Mouse (Mus musculus) olfactory bulb, adult 2 months (tissue): ENCODE measurements at regions not wholly inside any gene's neighbourhood (a gene's known extent, or its start where the extent isn't known, plus 50 kb on each side); places are given as distances from the start of the nearest gene placed in this dataset.

Experiments used
- H3K27ac ChIP-seq: fragments of 200-500 bp; 2 replicates; pipeline ENCODE4 v1.5.1; 2012; ENCODE audit warnings: low read depth, low read length; ENCODE audit not compliant: insufficient read depth
- H3K4me1 ChIP-seq: fragments of 200-500 bp; 2 replicates; pipeline ENCODE4 v1.6.1; 2012; ENCODE audit warnings: low read length; ENCODE audit not compliant: control insufficient read depth, insufficient read depth
- H3K4me3 ChIP-seq: fragments of 200-500 bp; 2 replicates; pipeline ENCODE4 v1.5.1; 2012; ENCODE audit warnings: mild to moderate bottlenecking, low read depth, low read length, moderate library complexity; ENCODE audit not compliant: insufficient read depth
- CTCF ChIP-seq: fragments of 200-500 bp; IDR thresholded peaks from 2 replicates; pipeline ENCODE4 v1.5.1; 2012; ENCODE audit warnings: low read depth, mild to moderate bottlenecking, low read length, moderate library complexity; ENCODE audit not compliant: insufficient read depth
- POLR2A ChIP-seq: fragments of 200-500 bp; IDR thresholded peaks from 2 replicates; pipeline ENCODE4 v1.6.1; 2012; ENCODE audit warnings: mild to moderate bottlenecking, low read depth, low read length, moderate library complexity; ENCODE audit not compliant: insufficient read depth
- WGBS: fragments of 180-500 bp; shearing (Covaris S2); methylation state at CpG from one replicate; pipeline ENCODE4 v1.1.7; 2018; 5-methylcytosine and 5-hydroxymethylcytosine counted together

GRCm38 (mm10) chrX:9738904-9739303, 76.1 kb upstream of the Dynlt3 start:
- no peak for TF ChIP-seq CTCF
- no peak for TF ChIP-seq POLR2A
- Histone ChIP-seq H3K4me1 (no peaks in the 10 kb centered on the region), H3K4me3 (no peak overlapping the region), H3K27ac (no peak overlapping the region)
- WGBS, result 92% methylated on average over 2 of the region's 2 CpGs

DNA sequence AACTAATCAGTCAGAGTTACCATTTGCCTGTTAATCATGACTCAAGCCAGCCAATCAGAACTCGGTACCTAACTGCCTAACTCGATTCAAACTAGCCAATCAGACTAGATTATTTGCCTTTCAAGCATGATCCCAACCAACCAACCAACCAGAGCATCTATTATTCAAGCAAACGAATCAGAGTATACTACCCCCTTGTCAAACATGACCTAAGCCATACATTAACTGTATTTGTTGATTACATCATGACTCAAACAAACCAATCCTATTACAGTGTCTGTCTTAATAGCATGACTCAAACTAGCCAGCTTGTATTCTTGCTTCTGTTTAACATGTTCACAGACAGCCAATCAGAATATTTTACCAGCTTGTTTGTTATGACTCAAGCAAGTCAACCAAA, 79.7 kb upstream of the Dynlt3 start:
- Histone ChIP-seq H3K27ac (no peak overlapping the region), H3K4me1 (peaks cover 3% of the 10 kb centered on the region; the same call in 1 of the 2 replicates), H3K4me3 (no peak overlapping the region)
- WGBS, result 83% methylated on average over 3 of the region's 3 CpGs
- TF ChIP-seq POLR2A, result no peak
- TF ChIP-seq CTCF, result no peak

- TF ChIP-seq POLR2A (no peak), CTCF (no peak)
- peak overlapping the region; percentile 30 for H3K4me3 ChIP-seq
- no peak overlapping the region for H3K27ac ChIP-seq
- 17% methylated on average over 27 of the region's 27 CpGs for WGBS
- peaks cover 6% of the 10 kb centered on the region; the same call in 1 of the 2 replicates for H3K4me1 ChIP-seq
These were observed 84.6 kb upstream of the Dynlt3 start for GRCm38 (mm10) chrX:9747305-9747938.

GRCm38 (mm10) chrX:9752954-9753572, 90.3 kb upstream of the Dynlt3 start:
- H3K4me3 ChIP-seq, result no peak overlapping the region
- WGBS, result 73% methylated on average over 5 of the region's 5 CpGs

GRCm38 (mm10) chrX:9769540-9769939, 77.2 kb upstream of the Hypm start:
- Histone ChIP-seq H3K4me1 (no peaks in the 10 kb centered on the region), H3K4me3 (no peak overlapping the region), H3K27ac (no peak overlapping the region)
- TF ChIP-seq CTCF (no peak), POLR2A (no peak)

More at GRCm38 (mm10) chrX:9752954-9753572, 90.3 kb upstream of the Dynlt3 start:
- TF ChIP-seq CTCF, result no peak
- no peak for TF ChIP-seq POLR2A
- H3K4me1 ChIP-seq, result no peaks in the 10 kb centered on the region
- H3K27ac ChIP-seq, result no peak overlapping the region

- WGBS, result 87% methylated on average over 4 of the region's 4 CpGs
- TF ChIP-seq POLR2A (no peak), CTCF (no peak)
- Histone ChIP-seq H3K4me3 (no peak overlapping the region), H3K4me1 (no peaks in the 10 kb centered on the region), H3K27ac (no peak overlapping the region)
These were observed 69.2 kb upstream of the Hypm start for GRCm38 (mm10) chrX:9777498-9777897.

- H3K4me1 ChIP-seq, result no peaks in the 10 kb centered on the region
- 85% methylated on average over 3 of the region's 3 CpGs for WGBS
- no peak overlapping the region for H3K4me3 ChIP-seq
- H3K27ac ChIP-seq, result no peak overlapping the region
- no peak for TF ChIP-seq POLR2A
- no peak for TF ChIP-seq CTCF
These were observed 57.2 kb upstream of the Hypm start for GRCm38 (mm10) chrX:9789542-9789941.
